Mouse (Mus musculus) liver, embryonic 12.5 days (tissue): ENCODE measurements around the gene Hs3st4. TPM values are rescaled to one million over a fixed set of nuclear protein-coding genes. Genes with fewer than 3 reads are reported as not detected.

ENCODE experiments used
- ATAC-seq: fragments of 200-750 bp; cut with Nextera tagmentation; 2 replicates; pipeline ENCODE4 v1.8.0; 2017; ENCODE audit warnings: moderate number of reproducible peaks, mild to moderate bottlenecking, moderate library complexity
- H3K27ac ChIP-seq: fragments of 300-500 bp; sonication (generic); 2 replicates; pipeline ENCODE4 v1.5.1; 2016; ENCODE audit warnings: mild to moderate bottlenecking
- H3K27me3 ChIP-seq: fragments of 300-500 bp; sonication (generic); replicated peaks from 2 replicates; pipeline ENCODE4 v1.6.1; 2016; ENCODE audit warnings: mild to moderate bottlenecking, moderate library complexity
- H3K36me3 ChIP-seq: fragments of 300-500 bp; sonication (generic); 2 replicates; pipeline ENCODE4 v1.6.1; 2016; ENCODE audit warnings: mild to moderate bottlenecking, moderate library complexity
- H3K4me1 ChIP-seq: fragments of 300-500 bp; sonication (generic); 2 replicates; pipeline ENCODE4 v1.6.1; 2016
- H3K4me2 ChIP-seq: fragments of 300-500 bp; sonication (generic); 2 replicates; pipeline ENCODE4 v1.6.1; 2016; ENCODE audit warnings: mild to moderate bottlenecking, moderate library complexity
- H3K4me3 ChIP-seq: fragments of 300-500 bp; sonication (generic); 2 replicates; pipeline ENCODE4 v1.5.1; 2016; ENCODE audit warnings: mild to moderate bottlenecking, moderate library complexity
- H3K9ac ChIP-seq: fragments of 300-500 bp; sonication (generic); 2 replicates; pipeline ENCODE4 v1.6.1; 2016; ENCODE audit warnings: mild to moderate bottlenecking, moderate library complexity
- H3K9me3 ChIP-seq: fragments of 300-500 bp; sonication (generic); replicated peaks from 2 replicates; pipeline ENCODE4 v1.6.1; 2016; ENCODE audit warnings: mild to moderate bottlenecking, moderate library complexity
- WGBS: fragments of 180-500 bp; shearing (Covaris S2); methylation state at CpG from one replicate; pipeline ENCODE4 v1.1.7; 2016; ENCODE audit not compliant: insufficient replicate concordance; 5-methylcytosine and 5-hydroxymethylcytosine counted together
- polyA plus RNA-seq: library from polyadenylated mRNA; unstranded; fragments of >200 nt; fragmentation: Nextera tagmentation; extraction: Ambion mirVana; gene quantifications from 2 replicates; pipeline ENCODE4 v1.2.1, GENCODE M21; 2016

The Hs3st4 gene
- polyA plus RNA-seq, 1 experiment from 2014 or later: not detected

- 31% methylated on average over 7 of the region's 7 CpGs for WGBS
Measured at GRCm38 (mm10) chr7:124239903-124240647, 257.4 kb downstream of the Hs3st4 start.

GRCm38 (mm10) chr7:124249838-124250237 is 267.2 kb downstream of the Hs3st4 start:
- no peaks in the 10 kb centered on the region for H3K36me3 ChIP-seq
- H3K4me3 ChIP-seq: no peak overlapping the region
- 66% methylated on average over 3 of the region's 3 CpGs for WGBS
- H3K4me2 ChIP-seq: no peak overlapping the region
- ATAC-seq: no peak
- H3K9me3 ChIP-seq: no peaks in the 10 kb centered on the region
- no peaks in the 10 kb centered on the region for H3K27me3 ChIP-seq
- H3K9ac ChIP-seq: no peak overlapping the region
- H3K27ac ChIP-seq: no peak overlapping the region
- H3K4me1 ChIP-seq: no peaks in the 10 kb centered on the region

More at GRCm38 (mm10) chr7:124239903-124240647, 257.4 kb downstream of the Hs3st4 start:
- Histone ChIP-seq H3K36me3 (no peaks in the 10 kb centered on the region), H3K27me3 (no peaks in the 10 kb centered on the region), H3K9ac (no peak overlapping the region), H3K27ac (no peak overlapping the region), H3K4me2 (no peak overlapping the region), H3K4me1 (no peaks in the 10 kb centered on the region), H3K4me3 (no peak overlapping the region), H3K9me3 (no peaks in the 10 kb centered on the region)
- ATAC-seq: no peak

GRCm38 (mm10) chr7:124250566-124250965 is 267.9 kb downstream of the Hs3st4 start:
- H3K4me3 ChIP-seq: no peak overlapping the region
- no peaks in the 10 kb centered on the region for H3K4me1 ChIP-seq
- no peak for ATAC-seq
- H3K27me3 ChIP-seq: no peaks in the 10 kb centered on the region
- no peak overlapping the region for H3K4me2 ChIP-seq
- 53% methylated on average over 1 of the region's 1 CpGs for WGBS
- no peak overlapping the region for H3K27ac ChIP-seq
- H3K9me3 ChIP-seq: no peaks in the 10 kb centered on the region
- no peak overlapping the region for H3K9ac ChIP-seq
- no peaks in the 10 kb centered on the region for H3K36me3 ChIP-seq

GRCm38 (mm10) chr7:124258419-124258818 is 275.8 kb downstream of the Hs3st4 start:
- H3K36me3 ChIP-seq: no peaks in the 10 kb centered on the region
- H3K9ac ChIP-seq: no peak overlapping the region
- H3K4me2 ChIP-seq: no peak overlapping the region
- WGBS: 69% methylated on average over 3 of the region's 3 CpGs
- no peak overlapping the region for H3K4me3 ChIP-seq
- no peak for ATAC-seq
- H3K27me3 ChIP-seq: no peaks in the 10 kb centered on the region
- H3K9me3 ChIP-seq: no peaks in the 10 kb centered on the region
- H3K4me1 ChIP-seq: no peaks in the 10 kb centered on the region
- H3K27ac ChIP-seq: no peak overlapping the region

- Histone ChIP-seq H3K27ac (no peak overlapping the region), H3K9ac (no peak overlapping the region), H3K4me2 (no peak overlapping the region), H3K36me3 (no peaks in the 10 kb centered on the region), H3K27me3 (no peaks in the 10 kb centered on the region), H3K4me1 (no peaks in the 10 kb centered on the region), H3K9me3 (no peaks in the 10 kb centered on the region), H3K4me3 (no peak overlapping the region)
- no peak for ATAC-seq
Measured at GRCm38 (mm10) chr7:124270734-124271133, 288.1 kb downstream of the Hs3st4 start.

GRCm38 (mm10) chr7:124289873-124290272 is 307.2 kb downstream of the Hs3st4 start:
- Histone ChIP-seq H3K27me3 (no peaks in the 10 kb centered on the region), H3K27ac (no peak overlapping the region), H3K4me1 (no peaks in the 10 kb centered on the region), H3K4me2 (no peak overlapping the region), H3K9me3 (no peaks in the 10 kb centered on the region), H3K36me3 (no peaks in the 10 kb centered on the region), H3K9ac (no peak overlapping the region), H3K4me3 (no peak overlapping the region)
- WGBS: 55% methylated on average over 6 of the region's 6 CpGs
- ATAC-seq: no peak

GRCm38 (mm10) chr7:124319451-124319850 is 336.8 kb downstream of the Hs3st4 start:
- Histone ChIP-seq H3K36me3 (no peaks in the 10 kb centered on the region), H3K27ac (no peak overlapping the region), H3K9ac (no peak overlapping the region), H3K4me2 (no peak overlapping the region), H3K4me1 (no peaks in the 10 kb centered on the region), H3K27me3 (no peaks in the 10 kb centered on the region), H3K9me3 (0 out of 2 replicates have a peak, but pooled peaks cover 4% of the 10 kb centered on the region), H3K4me3 (no peak overlapping the region)
- ATAC-seq: no peak
- 82% methylated on average over 4 of the region's 4 CpGs for WGBS

GRCm38 (mm10) chr7:124335635-124336034 is 353.0 kb downstream of the Hs3st4 start:
- Histone ChIP-seq H3K4me2 (no peak overlapping the region), H3K4me1 (no peaks in the 10 kb centered on the region), H3K4me3 (no peak overlapping the region), H3K27ac (no peak overlapping the region), H3K36me3 (no peaks in the 10 kb centered on the region), H3K9me3 (no peaks in the 10 kb centered on the region), H3K9ac (no peak overlapping the region), H3K27me3 (no peaks in the 10 kb centered on the region)
- ATAC-seq: no peak
- whole genome bisulfite sequencing: 70% methylated on average over 1 of the region's 1 CpGs

- H3K4me2 ChIP-seq: no peak overlapping the region
- no peaks in the 10 kb centered on the region for H3K4me1 ChIP-seq
- H3K4me3 ChIP-seq: no peak overlapping the region
- no peaks in the 10 kb centered on the region for H3K9me3 ChIP-seq
- H3K9ac ChIP-seq: no peak overlapping the region
- ATAC-seq: no peak
- H3K27ac ChIP-seq: no peak overlapping the region
- H3K27me3 ChIP-seq: no peaks in the 10 kb centered on the region
- 65% methylated on average over 3 of the region's 3 CpGs for WGBS
- no peaks in the 10 kb centered on the region for H3K36me3 ChIP-seq
Measured at GRCm38 (mm10) chr7:124341510-124341909, 358.8 kb downstream of the Hs3st4 start.

GRCm38 (mm10) chr7:124347218-124348017 is 364.7 kb downstream of the Hs3st4 start:
- Histone ChIP-seq H3K4me3 (no peak overlapping the region), H3K27me3 (no peaks in the 10 kb centered on the region), H3K36me3 (no peaks in the 10 kb centered on the region), H3K9me3 (no peaks in the 10 kb centered on the region), H3K4me1 (no peaks in the 10 kb centered on the region), H3K4me2 (no peak overlapping the region), H3K9ac (no peak overlapping the region), H3K27ac (no peak overlapping the region)
- WGBS: 53% methylated on average over 13 of the region's 13 CpGs
- ATAC-seq: no peak

- Histone ChIP-seq H3K4me3 (no peak overlapping the region), H3K4me2 (no peak overlapping the region), H3K9ac (no peak overlapping the region), H3K27me3 (no peaks in the 10 kb centered on the region), H3K27ac (no peak overlapping the region), H3K4me1 (no peaks in the 10 kb centered on the region), H3K36me3 (no peaks in the 10 kb centered on the region), H3K9me3 (no peaks in the 10 kb centered on the region)
- 70% methylated on average over 4 of the region's 4 CpGs for WGBS
- ATAC-seq: no peak
Measured at GRCm38 (mm10) chr7:124354035-124354434, 371.4 kb downstream of the Hs3st4 start.

GRCm38 (mm10) chr7:124358068-124358467 is 375.4 kb downstream of the Hs3st4 start:
- Histone ChIP-seq H3K9ac (no peak overlapping the region), H3K36me3 (no peaks in the 10 kb centered on the region), H3K4me2 (no peak overlapping the region), H3K4me1 (no peaks in the 10 kb centered on the region), H3K27me3 (no peaks in the 10 kb centered on the region), H3K4me3 (no peak overlapping the region), H3K9me3 (no peaks in the 10 kb centered on the region), H3K27ac (no peak overlapping the region)
- 73% methylated on average over 3 of the region's 3 CpGs for WGBS
- ATAC-seq: no peak
